Mouse (Mus musculus) urinary bladder, postnatal 4 days (tissue): ENCODE results near the gene Nfasc.

Experiments used
- DNase-seq, 2 experiments: peaks; one replicate each; pipeline ENCODE4 v3.0.0; 2021 to 2022; ENCODE audit warnings: low spot score in 2 of 2

Nfasc gene

GRCm38 (mm10) chr1:132650680-132651079, 90.9 kb downstream of the Nfasc start:
- no peak for DNase-seq

- DNase-seq: no peak
Observed at GRCm38 (mm10) chr1:132647958-132648357, 93.6 kb downstream of the Nfasc start.

- DNase-seq: no peak
Observed at GRCm38 (mm10) chr1:132641049-132641795, 100.4 kb downstream of the Nfasc start.

- no peak for DNase-seq
Observed at GRCm38 (mm10) chr1:132640256-132640655, 101.3 kb downstream of the Nfasc start.

GRCm38 (mm10) chr1:132637346-132637745, 104.3 kb downstream of the Nfasc start:
- DNase-seq: no peak

DNA sequence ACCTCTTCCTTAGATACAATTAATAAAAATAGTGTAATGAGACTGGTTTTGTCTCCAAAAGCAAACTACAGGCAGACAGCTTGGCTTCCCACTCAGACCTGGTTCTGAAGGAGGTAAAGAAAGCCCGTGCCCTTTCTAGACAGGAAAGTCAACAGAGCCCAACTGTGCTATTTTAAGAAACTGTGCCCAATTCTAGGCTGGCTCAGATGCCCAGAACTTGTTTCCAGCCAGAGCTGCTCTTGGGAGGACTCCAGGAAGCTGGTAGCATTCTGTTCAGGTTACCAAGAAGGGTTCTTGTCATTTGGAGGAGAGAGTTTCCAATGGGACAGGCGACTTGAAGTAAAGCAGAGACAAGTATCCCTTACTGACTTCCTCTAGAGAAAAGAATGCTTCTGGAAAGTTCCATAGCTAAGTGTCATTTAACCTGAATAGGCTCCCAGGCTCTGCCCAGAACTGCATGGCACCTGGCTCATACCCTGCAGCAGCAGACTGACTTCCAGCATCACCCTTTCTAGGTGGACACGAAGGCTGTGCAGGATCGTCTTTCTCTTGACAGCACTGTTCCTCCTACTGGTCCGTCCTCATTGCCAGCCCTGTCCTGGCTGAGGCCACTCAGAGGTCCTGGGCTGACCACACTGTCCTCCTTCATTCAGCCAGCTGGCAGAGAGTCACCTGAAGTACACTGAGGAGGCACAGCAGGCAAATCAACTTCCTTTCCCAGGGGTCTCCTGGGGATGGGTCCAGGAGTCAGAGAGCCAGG, 111.8 kb downstream of the Nfasc start:
- DNase-seq: no peak

DNA sequence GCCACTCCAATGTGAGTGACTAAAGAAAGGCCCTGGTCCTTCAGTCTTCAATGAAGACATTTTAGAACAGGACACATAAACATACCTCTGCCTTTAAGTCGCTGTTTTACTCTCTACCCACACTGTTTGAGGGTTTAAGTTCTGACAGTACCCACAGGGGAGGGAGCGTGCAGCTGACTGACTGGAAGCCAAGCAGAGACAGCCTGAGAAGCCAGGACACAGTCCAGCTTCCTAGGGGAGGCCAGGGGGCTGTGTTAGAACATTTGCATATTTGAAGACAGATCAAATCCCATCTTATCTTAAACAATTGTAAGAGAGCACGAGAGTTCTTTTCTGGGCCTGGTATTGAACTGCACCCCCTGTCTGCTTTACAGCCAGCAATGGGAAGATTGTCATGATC, 113.0 kb downstream of the Nfasc start:
- DNase-seq: no peak

GRCm38 (mm10) chr1:132628183-132628582, 113.4 kb downstream of the Nfasc start:
- DNase-seq: no peak

- DNase-seq: no peak
Observed at GRCm38 (mm10) chr1:132626125-132626756, 115.4 kb downstream of the Nfasc start.

- DNase-seq: no peak
Observed at GRCm38 (mm10) chr1:132625034-132625433, 116.6 kb downstream of the Nfasc start.

- DNase-seq: no peak
Observed at GRCm38 (mm10) chr1:132624466-132624865, 117.1 kb downstream of the Nfasc start.

DNA sequence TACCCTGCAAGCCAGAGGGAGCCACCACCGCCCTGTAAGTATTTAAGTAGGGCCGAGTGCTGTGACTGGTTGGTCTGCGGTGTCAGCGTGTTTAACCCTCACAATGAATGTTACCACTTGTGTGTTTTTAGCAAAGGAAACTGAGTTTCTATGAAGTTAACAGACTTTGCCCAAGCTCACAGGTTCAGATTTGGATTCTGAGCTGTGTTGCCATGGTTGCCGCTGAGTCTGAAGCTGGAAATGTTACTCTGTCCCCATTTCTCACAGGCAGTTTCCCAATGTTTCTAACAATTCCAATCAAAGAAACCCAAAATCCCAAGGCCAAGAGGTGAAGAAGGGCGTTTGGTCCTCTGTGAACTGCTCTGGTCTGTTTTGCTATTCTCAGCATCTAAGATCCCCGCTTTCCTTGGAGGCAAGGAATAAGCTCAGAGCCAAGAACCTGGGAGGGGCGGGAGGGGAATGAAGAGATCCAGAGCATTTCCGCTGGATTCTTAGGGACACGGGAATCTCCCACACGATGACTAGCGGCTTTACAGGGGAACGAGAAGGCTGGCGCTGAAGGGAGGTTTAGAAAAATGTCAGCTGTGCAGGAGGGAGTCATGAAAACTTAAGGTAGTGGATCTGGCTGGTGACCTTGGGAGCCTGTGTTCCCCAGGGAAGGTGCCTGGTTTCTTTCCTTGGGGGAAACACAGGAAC, 117.8 kb downstream of the Nfasc start:
- DNase-seq: no peak

- DNase-seq: no peak
Observed at GRCm38 (mm10) chr1:132612066-132612465, 129.5 kb downstream of the Nfasc start.

GRCm38 (mm10) chr1:132609048-132609634, 132.5 kb downstream of the Nfasc start:
- DNase-seq: no peak

DNA sequence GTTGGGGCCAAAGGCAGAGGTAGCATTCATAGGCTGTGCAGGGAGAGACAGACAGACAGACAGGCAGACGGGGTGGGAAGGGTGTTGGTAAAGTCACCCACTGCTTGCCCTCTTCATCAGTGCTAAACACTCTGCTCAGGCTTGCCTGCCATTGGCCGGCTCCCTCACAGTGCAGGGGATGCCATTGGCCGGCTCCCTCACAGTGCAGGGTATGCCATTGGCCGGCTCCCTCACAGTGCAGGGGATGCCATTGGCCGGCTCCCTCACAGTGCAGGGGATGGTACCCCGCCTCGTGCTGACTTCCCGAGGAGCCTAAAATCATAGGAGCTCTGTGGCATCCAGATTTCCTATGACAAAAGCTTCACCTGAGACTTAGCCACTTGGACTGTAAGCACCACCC, 139.4 kb downstream of the Nfasc start:
- DNase-seq: no peak

DNA sequence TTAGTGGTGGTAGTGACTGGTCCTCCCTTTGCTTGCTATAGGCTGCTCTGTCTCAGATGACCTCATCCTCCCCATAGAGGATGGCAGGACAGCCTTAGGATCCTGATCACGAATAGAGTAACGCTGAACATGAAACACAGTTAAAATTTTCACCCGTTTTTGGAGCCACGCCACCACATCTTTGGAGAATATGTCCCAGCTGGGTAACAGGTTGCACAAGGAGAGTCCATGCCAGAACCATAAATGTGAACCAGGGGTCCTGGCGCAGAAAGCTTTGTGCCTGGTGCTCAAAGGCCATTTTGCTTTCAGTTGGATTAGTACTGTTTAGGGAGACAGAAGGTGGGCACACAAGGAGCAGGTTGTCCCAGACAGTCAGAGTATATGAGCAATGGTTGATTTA, 143.6 kb downstream of the Nfasc start:
- DNase-seq: no peak

GRCm38 (mm10) chr1:132595741-132596140, 145.9 kb downstream of the Nfasc start:
- DNase-seq: no peak

GRCm38 (mm10) chr1:132594587-132594986, 147.0 kb downstream of the Nfasc start:
- peak; percentile 48 to 78 for DNase-seq

DNA sequence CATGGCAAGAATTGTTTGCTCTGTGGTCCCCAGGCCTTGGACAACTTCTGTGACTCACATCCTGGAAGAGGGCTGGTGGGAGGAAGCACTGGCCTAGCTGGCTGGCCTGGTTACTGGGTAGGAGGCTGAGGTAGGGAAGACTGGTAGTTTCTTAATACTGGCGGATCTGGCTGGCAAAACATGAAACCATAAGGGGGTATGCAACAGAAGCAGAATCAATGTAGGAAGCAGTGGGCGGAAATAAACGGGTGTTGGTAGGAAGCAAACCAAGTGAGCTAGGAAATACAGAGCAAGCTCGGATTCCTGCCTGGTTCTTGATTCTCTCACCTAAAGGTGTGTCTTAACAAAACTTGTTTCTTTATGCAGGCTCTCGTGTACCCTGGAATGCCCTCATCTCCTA, 149.5 kb downstream of the Nfasc start:
- DNase-seq: no peak

GRCm38 (mm10) chr1:132591399-132591930, 150.1 kb downstream of the Nfasc start:
- no peak for DNase-seq

DNA sequence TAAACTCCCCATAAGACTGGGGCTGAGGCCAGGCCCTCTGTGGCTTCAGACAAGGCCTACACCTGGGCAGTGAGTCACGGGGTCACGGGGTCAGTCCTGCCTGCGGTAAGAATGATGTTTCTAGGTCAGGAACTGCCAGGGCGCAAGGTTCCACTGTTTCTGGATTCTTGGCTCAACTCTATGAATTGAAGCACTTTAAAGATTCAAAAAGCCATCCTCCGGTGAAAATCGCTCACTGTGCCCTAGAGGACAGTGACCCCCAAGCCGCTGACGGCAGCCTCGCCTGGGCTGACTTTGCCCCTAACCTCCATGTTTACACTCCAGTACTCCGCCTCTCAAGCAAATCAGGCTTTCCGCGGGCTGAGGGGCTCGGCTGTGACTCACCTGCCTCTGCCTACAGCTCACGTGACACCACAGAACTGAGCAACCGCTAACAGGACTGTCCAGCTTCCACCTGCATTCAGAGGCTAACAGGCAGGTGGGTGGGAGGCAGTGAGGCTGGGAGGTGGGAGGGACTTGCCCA, 154.9 kb downstream of the Nfasc start:
- DNase-seq: no peak
